Mouse (Mus musculus): Measurements from ENCODE around the gene Myo19. TPM values are rescaled to one million over a fixed set of nuclear protein-coding genes. Genes with fewer than 3 reads are reported as not detected.

Gene Myo19
- polyA plus RNA-seq, 2 experiments: 3.9 to 6.5 TPM

DNA sequence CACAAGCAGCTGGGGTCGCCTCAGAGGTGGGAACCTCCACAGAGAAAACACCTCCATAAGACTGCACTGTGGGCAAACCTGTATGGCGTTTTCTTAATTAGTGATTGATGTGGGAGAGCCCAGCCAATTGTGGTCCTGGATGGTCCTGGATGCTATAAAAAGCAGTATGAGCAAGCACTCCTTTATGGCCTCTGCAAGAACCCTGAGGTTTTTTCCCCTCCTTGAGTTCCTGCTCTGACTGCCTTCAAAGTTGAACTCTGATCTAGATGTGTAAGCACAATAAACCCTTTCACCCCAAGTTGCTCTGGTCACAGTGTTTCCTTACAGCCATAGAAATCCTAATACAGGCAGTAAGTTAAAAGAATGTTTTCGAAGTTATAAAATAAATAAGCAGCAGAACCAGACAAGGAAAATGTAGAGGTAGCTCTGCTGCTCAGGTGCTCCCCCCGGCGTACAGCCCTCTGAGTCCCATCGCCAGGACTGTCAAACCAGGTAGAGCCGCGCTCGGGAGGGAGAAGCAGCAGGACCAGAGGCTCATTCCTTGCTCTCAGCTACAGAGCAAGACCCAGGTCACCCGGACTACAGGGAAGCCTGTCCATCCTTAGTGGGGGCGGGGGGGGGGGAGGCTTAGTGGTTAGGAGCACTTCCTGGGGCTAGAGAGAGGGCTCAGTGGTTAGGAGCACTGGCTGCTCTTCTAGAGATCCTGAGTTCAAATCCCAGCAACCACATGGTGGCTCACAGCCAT, 7.0 kb downstream of the Myo19 start:
- no peak overlapping the region for H3K9ac ChIP-seq (replicated peaks)
- no peaks in the 10 kb centered on the region for H3K4me1 ChIP-seq (replicated peaks; ENCODE audit: control insufficient read depth in 2 of 2, insufficient read depth in 2 of 2, low read length in 1 of 2)
- no peaks in the 10 kb centered on the region for H3K27me3 ChIP-seq (ENCODE audit: control insufficient read depth, insufficient read depth, low read length)
- DNase-seq (ENCODE audit: low read depth in 3 of 3, low spot score in 3 of 3) (no peak), ATAC-seq (ENCODE audit: insufficient read depth) (no peak)
- WGBS (ENCODE audit: insufficient replicate concordance): 78% methylated on average over 11 of the region's 11 CpGs
- no peak overlapping the region for H3K4me3 ChIP-seq (ENCODE audit: insufficient read depth in 1 of 2, low read depth in 2 of 2, low read length in 2 of 2)
- no peak overlapping the region for H3K27ac ChIP-seq
- H3K36me3 ChIP-seq (replicated peaks; ENCODE audit: control insufficient read depth, insufficient read depth, low read depth): peaks cover 17% of the 10 kb centered on the region
- no peaks in the 10 kb centered on the region for H3K9me3 ChIP-seq (ENCODE audit: control insufficient read depth, low read length)
- no peak for TF ChIP-seq CTCF (IDR thresholded peaks at IDR 0.05; ENCODE audit: low read depth)
- TF ChIP-seq EP300 (IDR thresholded peaks at IDR 0.05; ENCODE audit: low read depth): no peak
- H3K4me2 ChIP-seq (ENCODE audit: low read depth): no peak overlapping the region

- no peak for ATAC-seq (ENCODE audit: insufficient read depth)
- WGBS (ENCODE audit: insufficient replicate concordance): 85% methylated on average over 8 of the region's 8 CpGs
These were observed 8.1 kb downstream of the Myo19 start for GRCm38 (mm10) chr11:84888025-84888424.

DNA sequence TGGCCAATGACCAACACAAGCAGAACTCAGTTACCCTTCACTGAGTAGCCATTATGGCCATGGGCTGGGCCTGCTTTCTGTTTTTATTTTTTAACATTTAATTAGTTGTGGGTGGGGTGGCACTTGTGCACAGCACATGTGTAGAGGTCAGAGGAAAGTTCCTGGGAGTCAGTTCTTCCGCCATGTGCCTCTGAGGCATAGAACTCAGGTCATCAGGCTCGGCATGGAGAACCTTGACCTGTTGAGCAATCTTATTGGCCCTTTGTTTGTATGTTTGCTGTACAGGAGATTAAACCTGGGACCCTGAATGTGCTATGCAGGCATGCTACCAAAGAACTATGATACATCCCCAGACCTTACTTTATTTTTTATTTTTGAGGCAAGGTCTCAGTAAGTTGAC, 9.5 kb downstream of the Myo19 start:
- ATAC-seq (ENCODE audit: insufficient read depth) (no peak), DNase-seq (ENCODE audit: low read depth in 3 of 3, low spot score in 3 of 3) (no peak)
- Histone ChIP-seq H3K4me3 (ENCODE audit: insufficient read depth in 1 of 2, low read depth in 2 of 2, low read length in 2 of 2) (no peak overlapping the region), H3K4me2 (ENCODE audit: low read depth) (no peak overlapping the region), H3K9ac (replicated peaks) (no peak overlapping the region), H3K27ac (no peak overlapping the region), H3K4me1 (replicated peaks; ENCODE audit: control insufficient read depth in 2 of 2, insufficient read depth in 2 of 2, low read length in 1 of 2) (no peaks in the 10 kb centered on the region), H3K36me3 (replicated peaks; ENCODE audit: control insufficient read depth, insufficient read depth, low read depth) (peaks cover 16% of the 10 kb centered on the region), H3K27me3 (ENCODE audit: control insufficient read depth, insufficient read depth, low read length) (no peaks in the 10 kb centered on the region), H3K9me3 (ENCODE audit: control insufficient read depth, low read length) (no peaks in the 10 kb centered on the region)
- no peak for TF ChIP-seq CTCF (IDR thresholded peaks at IDR 0.05; ENCODE audit: low read depth)
- TF ChIP-seq EP300 (IDR thresholded peaks at IDR 0.05; ENCODE audit: low read depth): no peak
- WGBS (ENCODE audit: insufficient replicate concordance): 90% methylated on average over 2 of the region's 2 CpGs

More at GRCm38 (mm10) chr11:84888025-84888424, 8.1 kb downstream of the Myo19 start:
- Histone ChIP-seq H3K27me3 (ENCODE audit: control insufficient read depth, insufficient read depth, low read length) (no peaks in the 10 kb centered on the region), H3K36me3 (replicated peaks; ENCODE audit: control insufficient read depth, insufficient read depth, low read depth) (peaks cover 23% of the 10 kb centered on the region), H3K4me1 (replicated peaks; ENCODE audit: control insufficient read depth in 2 of 2, insufficient read depth in 2 of 2, low read length in 1 of 2) (no peaks in the 10 kb centered on the region), H3K9ac (replicated peaks) (no peak overlapping the region), H3K9me3 (ENCODE audit: control insufficient read depth, low read length) (no peaks in the 10 kb centered on the region), H3K4me2 (ENCODE audit: low read depth) (no peak overlapping the region), H3K4me3 (ENCODE audit: insufficient read depth in 1 of 2, low read depth in 2 of 2, low read length in 2 of 2) (no peak overlapping the region), H3K27ac (no peak overlapping the region)
- no peak for DNase-seq (ENCODE audit: low read depth in 3 of 3, low spot score in 3 of 3)
- TF ChIP-seq CTCF (IDR thresholded peaks at IDR 0.05; ENCODE audit: low read depth) (no peak), EP300 (IDR thresholded peaks at IDR 0.05; ENCODE audit: low read depth) (no peak)

- Histone ChIP-seq H3K36me3 (replicated peaks; ENCODE audit: control insufficient read depth, insufficient read depth, low read depth) (peaks cover 11% of the 10 kb centered on the region), H3K4me3 (ENCODE audit: insufficient read depth in 1 of 2, low read depth in 2 of 2, low read length in 2 of 2) (no peak overlapping the region), H3K27me3 (ENCODE audit: control insufficient read depth, insufficient read depth, low read length) (no peaks in the 10 kb centered on the region), H3K4me2 (ENCODE audit: low read depth) (no peak overlapping the region), H3K9ac (replicated peaks) (no peak overlapping the region), H3K4me1 (replicated peaks; ENCODE audit: control insufficient read depth in 2 of 2, insufficient read depth in 2 of 2, low read length in 1 of 2) (no peaks in the 10 kb centered on the region), H3K9me3 (ENCODE audit: control insufficient read depth, low read length) (no peaks in the 10 kb centered on the region), H3K27ac (no peak overlapping the region)
- WGBS (ENCODE audit: insufficient replicate concordance): 80% methylated on average over 7 of the region's 7 CpGs
- TF ChIP-seq EP300 (IDR thresholded peaks at IDR 0.05; ENCODE audit: low read depth) (no peak), CTCF (IDR thresholded peaks at IDR 0.05; ENCODE audit: low read depth) (no peak)
- DNase-seq (ENCODE audit: low read depth in 3 of 3, low spot score in 3 of 3) (no peak), ATAC-seq (ENCODE audit: insufficient read depth) (no peak)
These were observed 11.8 kb downstream of the Myo19 start for GRCm38 (mm10) chr11:84891705-84892104.

- H3K27ac ChIP-seq: no peak overlapping the region
- no peak overlapping the region for H3K4me2 ChIP-seq (ENCODE audit: low read depth)
- DNase-seq (ENCODE audit: low read depth in 3 of 3, low spot score in 3 of 3): no peak
- no peaks in the 10 kb centered on the region for H3K27me3 ChIP-seq (ENCODE audit: control insufficient read depth, insufficient read depth, low read length)
- 86% methylated on average over 15 of the region's 15 CpGs for WGBS (ENCODE audit: insufficient replicate concordance)
- peaks cover 11% of the 10 kb centered on the region for H3K36me3 ChIP-seq (replicated peaks; ENCODE audit: control insufficient read depth, insufficient read depth, low read depth)
- no peak overlapping the region for H3K9ac ChIP-seq (replicated peaks)
- no peak for ATAC-seq (ENCODE audit: insufficient read depth)
- H3K4me1 ChIP-seq (replicated peaks; ENCODE audit: control insufficient read depth in 2 of 2, insufficient read depth in 2 of 2, low read length in 1 of 2): no peaks in the 10 kb centered on the region
- TF ChIP-seq CTCF (IDR thresholded peaks at IDR 0.05; ENCODE audit: low read depth): no peak
- no peak for TF ChIP-seq EP300 (IDR thresholded peaks at IDR 0.05; ENCODE audit: low read depth)
- H3K4me3 ChIP-seq (ENCODE audit: insufficient read depth in 1 of 2, low read depth in 2 of 2, low read length in 2 of 2): no peak overlapping the region
- no peaks in the 10 kb centered on the region for H3K9me3 ChIP-seq (ENCODE audit: control insufficient read depth, low read length)
These were observed 13.2 kb downstream of the Myo19 start for GRCm38 (mm10) chr11:84893113-84893512.
